Mouse (Mus musculus) heart, adult 2 months (tissue): ENCODE results near the gene Cadm1.

ENCODE experiments used
- CTCF ChIP-seq: fragments of 200-600 bp; IDR thresholded peaks from 2 replicates; pipeline ENCODE4 v1.8.1; 2022; ENCODE audit warnings: antibody characterized with exemption, mild to moderate bottlenecking, moderate library complexity
- POLR2A ChIP-seq: fragments of 200-500 bp; IDR thresholded peaks from 2 replicates; pipeline ENCODE4 v1.6.1; 2011; ENCODE audit warnings: mild to moderate bottlenecking, low read depth, low read length, control low read depth; ENCODE audit not compliant: insufficient read depth

DNA sequence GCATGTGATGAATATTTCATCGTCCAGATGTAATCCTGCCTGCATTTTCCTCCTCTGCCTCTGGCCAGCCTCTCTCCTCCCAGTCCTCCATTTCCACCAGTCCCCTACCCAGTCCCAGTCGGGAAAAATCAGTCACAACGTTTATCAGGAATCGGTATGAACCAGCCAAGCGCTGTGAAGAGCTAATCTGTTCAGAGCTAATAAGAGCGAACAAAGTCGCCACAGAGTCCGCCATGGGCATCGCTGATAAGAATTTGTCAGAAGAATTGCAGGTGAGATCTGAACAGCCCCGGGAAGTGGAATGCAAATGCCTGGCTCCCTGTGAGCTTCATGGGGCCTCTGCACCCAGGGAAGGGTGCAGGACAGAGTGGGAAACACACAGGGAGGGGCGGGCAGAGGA is 352.4 kb downstream of the Cadm1 start:
- TF ChIP-seq POLR2A (no peak), CTCF (no peak)
